Mouse (Mus musculus) cerebellum, adult 2 months (tissue): Measurements from ENCODE around the gene Smim26.

ENCODE experiments used
- CTCF ChIP-seq: fragments of 200-500 bp; IDR thresholded peaks from 2 replicates; pipeline ENCODE4 v1.5.1; 2011; ENCODE audit warnings: low read depth, mild to moderate bottlenecking, control low read depth, low read length, moderate library complexity, borderline replicate concordance; ENCODE audit not compliant: insufficient read depth
- POLR2A ChIP-seq: fragments of 200-500 bp; IDR thresholded peaks from 2 replicates; pipeline ENCODE4 v1.6.1; 2011; ENCODE audit warnings: low read length, control low read depth, borderline replicate concordance; ENCODE audit not compliant: insufficient read depth

DNA sequence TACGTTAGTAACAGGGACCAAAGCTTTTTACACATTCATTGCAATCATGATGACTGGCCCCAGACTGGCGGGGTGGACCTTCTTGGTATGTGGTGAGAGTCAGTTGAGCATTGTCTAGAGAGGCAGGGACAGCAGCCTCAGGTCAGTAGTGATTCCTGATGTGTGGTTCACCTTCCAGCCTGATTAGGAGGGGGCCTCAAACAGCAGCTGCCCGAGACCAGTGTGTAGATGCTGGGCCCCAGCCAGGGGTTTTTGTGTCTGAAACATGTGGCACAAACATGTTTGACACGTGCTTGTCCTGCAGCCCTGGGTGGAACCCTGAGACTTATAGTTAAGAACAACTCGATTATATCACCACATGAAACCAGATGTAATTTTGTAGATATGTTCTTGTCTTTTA lies 40.4 kb downstream of the Smim26 start:
- TF ChIP-seq POLR2A (no peak), CTCF (no peak)
